Mouse (Mus musculus) limb, embryonic 14.5 days (tissue): Measurements from ENCODE around the gene Utp4. TPM values are rescaled to one million over a fixed set of nuclear protein-coding genes. Genes with fewer than 3 reads are reported as not detected.

Experiments used
- ATAC-seq: fragments of 200-750 bp; cut with Nextera tagmentation; 2 replicates; pipeline ENCODE4 v1.8.0; 2017; ENCODE audit warnings: low read depth, moderate number of reproducible peaks, moderate TSS enrichment; ENCODE audit not compliant: low FRiP score
- DNase-seq: peaks from one replicate; pipeline ENCODE4 v3.0.0-alpha.2; 2015; ENCODE audit warnings: low spot score
- H3K27ac ChIP-seq: fragments of 300-500 bp; sonication (generic); replicated peaks from 2 replicates; pipeline ENCODE4 v1.5.1; 2014; ENCODE audit warnings: low read depth, mild to moderate bottlenecking, low read length, moderate library complexity, mixed read lengths
- H3K27me3 ChIP-seq: fragments of 300-500 bp; sonication (generic); 2 replicates; pipeline ENCODE4 v1.6.1; 2014; ENCODE audit warnings: low read length, mixed read lengths; ENCODE audit not compliant: control insufficient read depth, insufficient read depth
- H3K36me3 ChIP-seq: fragments of 300-500 bp; sonication (generic); 2 replicates; pipeline ENCODE4 v1.6.1; 2014; ENCODE audit warnings: mild to moderate bottlenecking, low read length, moderate library complexity, mixed read lengths; ENCODE audit not compliant: control insufficient read depth, insufficient read depth
- H3K4me1 ChIP-seq: fragments of 300-500 bp; sonication (generic); 2 replicates; pipeline ENCODE4 v1.6.1; 2014; ENCODE audit warnings: antibody characterized with exemption, low read length, mixed read lengths; ENCODE audit not compliant: control insufficient read depth, insufficient read depth
- H3K4me2 ChIP-seq: fragments of 300-500 bp; sonication (generic); replicated peaks from 2 replicates; pipeline ENCODE4 v1.6.1; 2014; ENCODE audit warnings: low read depth, mild to moderate bottlenecking, low read length, moderate library complexity; ENCODE audit not compliant: severe bottlenecking
- H3K4me3 ChIP-seq: fragments of 300-500 bp; sonication (generic); replicated peaks from 2 replicates; pipeline ENCODE4 v1.5.1; 2014; ENCODE audit warnings: low read length
- H3K9ac ChIP-seq: fragments of 300-500 bp; sonication (generic); 2 replicates; pipeline ENCODE4 v1.6.1; 2014; ENCODE audit warnings: mild to moderate bottlenecking, low read depth, low read length, moderate library complexity; ENCODE audit not compliant: severe bottlenecking
- H3K9me3 ChIP-seq: fragments of 300-500 bp; sonication (generic); 2 replicates; pipeline ENCODE4 v1.6.1; 2016; ENCODE audit warnings: low read length; ENCODE audit not compliant: control insufficient read depth
- POLR2A ChIP-seq: fragments of 200-500 bp; IDR thresholded peaks from 2 replicates; pipeline ENCODE4 v1.8.0; 2012; ENCODE audit warnings: inconsistent platforms, mild to moderate bottlenecking, moderate library complexity, borderline replicate concordance; ENCODE audit not compliant: insufficient read depth, insufficient read length; ENCODE audit errors: extremely low read depth
- WGBS: fragments of 180-500 bp; shearing (Covaris S2); extraction: QIAGEN DNeasy Blood & Tissue Kit; methylation state at CpG from one replicate; pipeline ENCODE4 v1.1.7; 2014; 5-methylcytosine and 5-hydroxymethylcytosine counted together
- polyA plus RNA-seq, 2 experiments: library from polyadenylated mRNA; depleted of rRNA in 1 of 2; stranded (reverse) in 1 of 2; unstranded in 1 of 2; fragments of >200 nt; fragmentation: Nextera tagmentation in 1 of 2; extraction: Ambion mirVana in 1 of 2; gene quantifications; 2 replicates each; pipeline versions ENCODE4 v1.2.1 to v1.2.3; 2012 to 2014

The Utp4 gene
- polyA plus RNA-seq, 2 experiments, result 53.3 to 61.9 TPM

DNA sequence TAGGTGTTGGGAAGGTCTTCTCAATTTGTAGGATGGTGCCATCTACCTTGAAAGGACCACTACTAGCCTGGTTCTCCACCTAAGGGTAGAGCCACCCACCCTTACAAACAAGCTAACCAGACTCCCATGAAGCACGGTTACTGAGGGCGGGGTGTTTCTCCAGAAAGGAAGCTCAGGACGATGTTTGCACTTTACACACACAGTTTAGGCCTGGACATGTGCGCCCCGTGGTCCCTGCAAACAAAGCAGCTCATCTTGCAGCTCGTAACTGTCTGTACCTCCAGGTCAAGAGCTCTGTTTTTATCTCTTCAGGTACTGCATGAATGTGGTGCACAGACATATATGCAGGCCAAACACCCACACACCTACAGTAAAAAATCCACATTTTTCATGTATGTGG, 13.2 kb downstream of the Utp4 start:
- H3K36me3 ChIP-seq, result peaks cover 76% of the 10 kb centered on the region
- 93% methylated on average over 6 of the region's 6 CpGs for WGBS
- no peak overlapping the region for H3K4me2 ChIP-seq
- H3K9me3 ChIP-seq, result no peaks in the 10 kb centered on the region
- H3K27ac ChIP-seq, result no peak overlapping the region
- H3K4me3 ChIP-seq, result no peak overlapping the region
- TF ChIP-seq POLR2A, result no peak
- ATAC-seq (no peak), DNase-seq (no peak)
- H3K9ac ChIP-seq, result no peak overlapping the region
- no peaks in the 10 kb centered on the region for H3K4me1 ChIP-seq
- H3K27me3 ChIP-seq, result no peaks in the 10 kb centered on the region

DNA sequence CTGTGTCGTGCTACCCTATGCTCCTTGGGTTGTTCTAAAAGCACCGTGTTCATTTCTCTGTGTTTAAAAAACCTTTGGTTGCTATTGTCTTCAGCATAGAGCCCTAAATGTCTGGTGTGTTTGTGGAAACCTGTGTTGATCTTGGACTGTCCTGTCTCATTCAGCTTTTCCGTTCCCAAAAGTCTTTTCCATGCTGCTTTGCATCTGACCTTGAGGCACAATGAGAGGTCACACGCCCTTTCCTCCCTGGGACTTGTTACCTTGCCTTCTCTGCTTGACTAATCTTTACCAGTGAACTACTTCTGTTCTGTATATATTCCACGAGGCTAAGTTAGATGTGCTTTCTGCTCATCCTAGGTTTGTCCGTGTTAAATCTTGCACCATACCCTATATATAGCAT, 14.0 kb downstream of the Utp4 start:
- Histone ChIP-seq H3K4me2 (no peak overlapping the region), H3K4me1 (no peaks in the 10 kb centered on the region), H3K27ac (no peak overlapping the region), H3K4me3 (no peak overlapping the region), H3K27me3 (no peaks in the 10 kb centered on the region), H3K9me3 (no peaks in the 10 kb centered on the region), H3K9ac (no peak overlapping the region), H3K36me3 (peaks cover 76% of the 10 kb centered on the region)
- TF ChIP-seq POLR2A, result no peak
- ATAC-seq (no peak), DNase-seq (no peak)
- WGBS, result 90% methylated on average over 6 of the region's 6 CpGs

DNA sequence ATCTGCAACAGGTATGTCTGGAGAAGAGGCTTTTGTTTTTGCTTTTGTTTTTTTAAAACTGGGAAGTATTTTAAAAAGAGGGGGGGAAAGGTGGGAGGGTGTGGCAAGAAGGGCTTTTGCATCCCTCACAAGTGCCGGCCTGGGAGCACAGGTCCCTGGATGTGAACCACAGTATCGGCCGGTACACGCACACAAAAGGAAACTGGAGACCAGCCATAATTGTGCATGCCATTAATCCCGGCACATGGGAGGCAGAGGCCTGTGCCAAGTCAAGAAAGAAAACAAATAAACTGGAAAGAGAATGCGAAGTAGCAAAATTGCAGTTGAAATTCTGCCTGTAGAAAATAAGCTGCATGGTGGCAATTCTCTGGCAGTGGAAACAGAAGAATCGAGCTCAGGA, 14.9 kb downstream of the Utp4 start:
- peaks cover 74% of the 10 kb centered on the region for H3K36me3 ChIP-seq
- no peak for DNase-seq
- no peak overlapping the region for H3K4me3 ChIP-seq

DNA sequence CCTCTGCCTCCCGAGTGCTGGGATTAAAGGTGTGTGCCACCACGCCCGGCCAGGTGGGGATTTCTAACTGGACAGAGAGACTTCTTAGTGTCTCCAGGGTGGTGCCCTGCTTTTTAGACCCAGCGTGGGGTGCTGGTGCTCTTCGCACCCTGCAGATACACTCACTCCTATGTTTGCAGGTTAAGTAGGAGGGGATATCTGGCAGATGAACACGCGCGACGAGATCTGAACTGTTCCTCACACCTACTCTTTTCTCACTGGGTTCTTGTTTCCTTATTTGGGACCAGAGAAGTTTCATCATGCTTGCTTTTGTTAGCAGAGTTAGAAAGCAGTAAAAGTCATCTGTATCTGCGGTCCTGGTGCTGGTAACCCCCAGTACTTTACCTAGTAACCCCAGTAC, 20.2 kb downstream of the Utp4 start:
- no peak for ATAC-seq
- Histone ChIP-seq H3K27me3 (no peaks in the 10 kb centered on the region), H3K36me3 (peaks cover 80% of the 10 kb centered on the region), H3K4me3 (no peak overlapping the region), H3K9ac (no peak overlapping the region), H3K4me2 (no peak overlapping the region), H3K4me1 (no peaks in the 10 kb centered on the region), H3K27ac (no peak overlapping the region), H3K9me3 (no peaks in the 10 kb centered on the region)
- DNase-seq, result no peak
- TF ChIP-seq POLR2A, result no peak
- 98% methylated on average over 10 of the region's 10 CpGs for WGBS

More for the DNA sequence above, 14.9 kb downstream of the Utp4 start:
- Histone ChIP-seq H3K27ac (no peak overlapping the region), H3K4me2 (no peak overlapping the region), H3K4me1 (no peaks in the 10 kb centered on the region), H3K27me3 (no peaks in the 10 kb centered on the region), H3K9ac (no peak overlapping the region), H3K9me3 (no peaks in the 10 kb centered on the region)
- TF ChIP-seq POLR2A, result no peak
- 90% methylated on average over 7 of the region's 7 CpGs for WGBS
- ATAC-seq, result no peak

DNA sequence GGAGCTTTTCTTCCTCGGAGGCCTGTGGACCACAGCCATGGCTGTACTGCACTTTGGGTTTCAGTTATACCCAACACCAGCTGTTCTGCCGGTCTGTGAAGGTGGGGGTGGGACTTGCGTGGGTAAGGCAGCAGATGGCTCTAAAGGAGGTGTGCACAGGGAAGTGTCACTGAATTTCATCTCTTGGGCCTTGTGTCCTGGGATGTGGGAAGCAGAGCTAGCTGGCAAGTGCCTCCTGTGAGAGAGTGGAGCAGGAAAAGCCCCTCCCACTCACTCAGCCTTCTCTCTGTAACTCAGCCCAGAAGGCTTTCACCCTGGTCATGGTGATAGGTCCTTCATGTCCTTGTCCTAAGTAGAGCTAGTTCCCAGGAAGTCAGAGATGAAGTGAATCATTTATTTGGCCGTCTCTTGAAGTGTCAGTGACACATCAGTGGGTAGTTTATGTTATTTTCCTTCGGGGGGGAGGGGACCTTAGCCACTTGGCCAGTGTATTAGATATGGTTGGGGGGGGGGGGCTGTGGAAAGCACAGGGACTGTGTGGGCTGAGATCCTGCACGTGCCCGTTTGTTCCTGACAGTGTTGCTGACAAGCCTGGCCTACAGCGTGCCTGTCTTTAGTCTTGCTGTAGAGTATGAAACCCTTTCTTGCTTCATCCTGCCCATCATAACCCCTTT, 26.4 kb downstream of the Utp4 start:
- H3K4me2 ChIP-seq, result no peak overlapping the region
- no peak for DNase-seq
- H3K27me3 ChIP-seq, result no peaks in the 10 kb centered on the region
- peaks cover 82% of the 10 kb centered on the region for H3K36me3 ChIP-seq
- no peaks in the 10 kb centered on the region for H3K4me1 ChIP-seq
- no peak for TF ChIP-seq POLR2A
- H3K27ac ChIP-seq, result no peak overlapping the region
- no peak overlapping the region for H3K4me3 ChIP-seq
- no peaks in the 10 kb centered on the region for H3K9me3 ChIP-seq
- no peak for ATAC-seq
- 97% methylated on average over 8 of the region's 8 CpGs for WGBS
- H3K9ac ChIP-seq, result no peak overlapping the region

DNA sequence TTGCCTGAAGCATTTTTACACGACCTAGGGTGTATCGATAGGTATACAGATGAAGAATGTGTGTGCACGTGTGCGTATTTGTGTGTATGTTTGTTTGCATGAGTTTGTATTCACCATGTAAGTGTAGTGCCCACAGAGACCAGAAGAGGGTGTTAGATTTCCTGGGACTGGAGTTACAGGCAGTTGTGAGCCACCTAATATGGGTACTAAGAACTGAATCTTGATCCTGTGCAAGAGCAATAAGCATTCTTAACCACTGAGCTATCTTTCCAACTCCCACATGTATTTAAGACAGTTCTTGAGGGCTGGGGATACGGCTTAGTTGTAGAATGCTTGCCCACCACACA, 26.9 kb downstream of the Utp4 start:
- 96% methylated on average over 5 of the region's 5 CpGs for WGBS
- H3K9me3 ChIP-seq, result no peaks in the 10 kb centered on the region
- no peak for ATAC-seq
- peaks cover 77% of the 10 kb centered on the region for H3K36me3 ChIP-seq
- no peaks in the 10 kb centered on the region for H3K4me1 ChIP-seq
- no peak for TF ChIP-seq POLR2A
- H3K4me2 ChIP-seq, result no peak overlapping the region
- H3K27ac ChIP-seq, result no peak overlapping the region
- no peak overlapping the region for H3K9ac ChIP-seq
- H3K4me3 ChIP-seq, result no peak overlapping the region
- no peak for DNase-seq
- H3K27me3 ChIP-seq, result no peaks in the 10 kb centered on the region
